Mouse (Mus musculus): ENCODE results near the gene Sp9.

GRCm38 (mm10) chr2:73269666-73270065, 2.1 kb upstream of the Sp9 start:
- no peak for TF ChIP-seq CTCF (IDR thresholded peaks at IDR 0.05; ENCODE audit: extremely low read depth, insufficient read depth, low read length)
- no peak for TF ChIP-seq POLR2A (IDR thresholded peaks at IDR 0.05; ENCODE audit: extremely low read depth, insufficient read depth, low read length)
